Mouse (Mus musculus) erythroblast, embryonic 14.5 days (primary cell): ENCODE data around the gene Stox1. TPM values are rescaled to one million over a fixed set of nuclear protein-coding genes. Genes with fewer than 3 reads are reported as not detected.

ENCODE experiments used
- H3K27me3 ChIP-seq: 2 replicates; pipeline ENCODE4 v1.6.1; 2012; ENCODE audit warnings: inconsistent platforms; ENCODE audit not compliant: control insufficient read depth
- H3K36me3 ChIP-seq: 2 replicates; pipeline ENCODE4 v1.6.1; 2012; ENCODE audit warnings: mild to moderate bottlenecking, inconsistent platforms; ENCODE audit not compliant: control insufficient read depth
- H3K4me1 ChIP-seq: 2 replicates; pipeline ENCODE4 v1.6.1; 2012; ENCODE audit warnings: inconsistent platforms; ENCODE audit not compliant: control insufficient read depth
- H3K4me3 ChIP-seq: replicated peaks from 2 replicates; pipeline ENCODE3; 2012; ENCODE audit warnings: moderate library complexity, mild to moderate bottlenecking, inconsistent platforms
- H3K9me3 ChIP-seq: 2 replicates; pipeline ENCODE4 v1.6.1; 2012; ENCODE audit warnings: low read length, inconsistent platforms, mixed read lengths; ENCODE audit not compliant: control insufficient read depth
- GATA1 ChIP-seq: IDR thresholded peaks from 2 replicates; pipeline ENCODE4 v1.6.1; 2012; ENCODE audit warnings: low read length, inconsistent platforms, mixed read lengths
- TAL1 ChIP-seq: IDR thresholded peaks from 3 replicates; pipeline ENCODE4 v1.6.1; 2012; ENCODE audit warnings: low read length, inconsistent platforms, mixed read lengths
- polyA plus RNA-seq: library from polyadenylated mRNA; stranded (reverse); fragments of >175 nt; gene quantifications from 2 replicates; pipeline ENCODE4 v1.2.3, GENCODE M21; 2012

The Stox1 gene
- polyA plus RNA-seq, 1 experiment, result not detected

GRCm38 (mm10) chr10:62713457-62713856, 12.5 kb downstream of the Stox1 start:
- Histone ChIP-seq H3K27me3 (no peaks in the 10 kb centered on the region), H3K4me1 (no peaks in the 10 kb centered on the region), H3K9me3 (0 out of 2 replicates have a peak, but pooled peaks cover 2% of the 10 kb centered on the region), H3K4me3 (no peak overlapping the region), H3K36me3 (no peaks in the 10 kb centered on the region)
- no peak for TF ChIP-seq GATA1
- no peak for TF ChIP-seq TAL1

- TF ChIP-seq GATA1 (no peak), TAL1 (no peak)
Measured at GRCm38 (mm10) chr10:62703579-62703978, 22.3 kb downstream of the Stox1 start.

GRCm38 (mm10) chr10:62702436-62702835, 23.5 kb downstream of the Stox1 start:
- H3K9me3 ChIP-seq, result no peaks in the 10 kb centered on the region
- TF ChIP-seq GATA1 (no peak), TAL1 (no peak)
- H3K4me1 ChIP-seq, result no peaks in the 10 kb centered on the region
- no peaks in the 10 kb centered on the region for H3K27me3 ChIP-seq
- no peaks in the 10 kb centered on the region for H3K36me3 ChIP-seq
- no peak overlapping the region for H3K4me3 ChIP-seq

More at GRCm38 (mm10) chr10:62703579-62703978, 22.3 kb downstream of the Stox1 start:
- Histone ChIP-seq H3K36me3 (no peaks in the 10 kb centered on the region), H3K4me1 (no peaks in the 10 kb centered on the region), H3K27me3 (no peaks in the 10 kb centered on the region), H3K9me3 (no peaks in the 10 kb centered on the region), H3K4me3 (no peak overlapping the region)

GRCm38 (mm10) chr10:62692771-62693170, 33.2 kb downstream of the Stox1 start:
- no peak overlapping the region for H3K4me3 ChIP-seq
- TF ChIP-seq GATA1 (no peak), TAL1 (no peak)
- no peaks in the 10 kb centered on the region for H3K9me3 ChIP-seq
- no peaks in the 10 kb centered on the region for H3K4me1 ChIP-seq
- no peaks in the 10 kb centered on the region for H3K27me3 ChIP-seq
- no peaks in the 10 kb centered on the region for H3K36me3 ChIP-seq

- Histone ChIP-seq H3K4me3 (no peak overlapping the region), H3K9me3 (no peaks in the 10 kb centered on the region), H3K27me3 (no peaks in the 10 kb centered on the region), H3K4me1 (no peaks in the 10 kb centered on the region), H3K36me3 (no peaks in the 10 kb centered on the region)
- TF ChIP-seq TAL1 (no peak; the same call in 2 of the 3 replicates), GATA1 (no peak)
Measured at GRCm38 (mm10) chr10:62692244-62692643, 33.7 kb downstream of the Stox1 start.

- Histone ChIP-seq H3K27me3 (no peaks in the 10 kb centered on the region), H3K4me3 (no peak overlapping the region), H3K9me3 (no peaks in the 10 kb centered on the region), H3K36me3 (no peaks in the 10 kb centered on the region), H3K4me1 (no peaks in the 10 kb centered on the region)
- TF ChIP-seq GATA1 (no peak), TAL1 (no peak)
Measured at GRCm38 (mm10) chr10:62687032-62687674, 38.8 kb downstream of the Stox1 start.

- H3K4me3 ChIP-seq, result no peak overlapping the region
- peaks cover 8% of the 10 kb centered on the region for H3K9me3 ChIP-seq
- H3K4me1 ChIP-seq, result no peaks in the 10 kb centered on the region
- H3K27me3 ChIP-seq, result no peaks in the 10 kb centered on the region
- no peaks in the 10 kb centered on the region for H3K36me3 ChIP-seq
- no peak for TF ChIP-seq GATA1
- TF ChIP-seq TAL1, result no peak
Measured at GRCm38 (mm10) chr10:62683043-62683442, 42.9 kb downstream of the Stox1 start.

GRCm38 (mm10) chr10:62679833-62680232, 46.1 kb downstream of the Stox1 start:
- no peak for TF ChIP-seq GATA1
- no peak for TF ChIP-seq TAL1
- H3K9me3 ChIP-seq, result peaks cover 8% of the 10 kb centered on the region
- H3K36me3 ChIP-seq, result no peaks in the 10 kb centered on the region
- no peak overlapping the region for H3K4me3 ChIP-seq
- H3K27me3 ChIP-seq, result no peaks in the 10 kb centered on the region; the same call in 1 of the 2 replicates
- H3K4me1 ChIP-seq, result no peaks in the 10 kb centered on the region

- no peaks in the 10 kb centered on the region for H3K4me1 ChIP-seq
- H3K36me3 ChIP-seq, result no peaks in the 10 kb centered on the region
- peaks cover 8% of the 10 kb centered on the region for H3K9me3 ChIP-seq
- TF ChIP-seq GATA1, result no peak
- TF ChIP-seq TAL1, result no peak
- H3K27me3 ChIP-seq, result no peaks in the 10 kb centered on the region; the same call in 1 of the 2 replicates
- no peak overlapping the region for H3K4me3 ChIP-seq
Measured at GRCm38 (mm10) chr10:62677329-62677728, 48.6 kb downstream of the Stox1 start.
